Mouse (Mus musculus): ENCODE results near the gene Cdh13. TPM values are rescaled to one million over a fixed set of nuclear protein-coding genes. Genes with fewer than 3 reads are reported as not detected.

Cdh13 gene
- polyA plus RNA-seq, 1 experiment = not detected

DNA sequence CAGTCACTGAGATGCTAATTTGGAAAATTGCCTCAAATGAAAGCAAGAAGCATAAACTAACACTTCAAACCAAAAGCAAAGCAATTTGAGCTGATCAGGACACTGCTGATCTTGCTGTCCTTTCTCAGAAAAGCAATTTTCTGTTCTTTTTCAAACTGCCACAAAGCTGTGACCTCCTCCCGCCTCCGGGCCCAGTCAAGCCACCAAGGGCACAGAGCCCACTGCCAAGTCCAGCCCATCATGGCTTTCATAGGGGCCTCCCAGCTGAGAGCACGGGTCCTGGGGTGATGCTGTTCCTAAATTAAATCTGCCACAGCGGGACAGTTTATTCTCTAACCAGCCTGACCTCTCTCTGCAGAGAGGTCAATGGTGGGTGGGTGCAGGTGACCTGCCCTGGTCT, 1056.0 kb downstream of the Cdh13 start:
- TF ChIP-seq CTCF (IDR thresholded peaks at IDR 0.05; ENCODE audit: control insufficient read depth, insufficient read depth, low read length) = no peak
- no peak for TF ChIP-seq POLR2A (IDR thresholded peaks at IDR 0.05; ENCODE audit: borderline replicate concordance, control insufficient read depth, low read depth, low read length)
- H3K4me1 ChIP-seq (ENCODE audit: control insufficient read depth, insufficient read depth, low read length) = no peaks in the 10 kb centered on the region
- 73% methylated on average over 4 of the region's 4 CpGs for WGBS
- H3K4me3 ChIP-seq (replicated peaks; ENCODE audit: control insufficient read depth, low read depth, low read length) = no peak overlapping the region
- H3K27ac ChIP-seq (ENCODE audit: control insufficient read depth, insufficient read depth, low read depth, low read length, poor library complexity) = no peak overlapping the region

DNA sequence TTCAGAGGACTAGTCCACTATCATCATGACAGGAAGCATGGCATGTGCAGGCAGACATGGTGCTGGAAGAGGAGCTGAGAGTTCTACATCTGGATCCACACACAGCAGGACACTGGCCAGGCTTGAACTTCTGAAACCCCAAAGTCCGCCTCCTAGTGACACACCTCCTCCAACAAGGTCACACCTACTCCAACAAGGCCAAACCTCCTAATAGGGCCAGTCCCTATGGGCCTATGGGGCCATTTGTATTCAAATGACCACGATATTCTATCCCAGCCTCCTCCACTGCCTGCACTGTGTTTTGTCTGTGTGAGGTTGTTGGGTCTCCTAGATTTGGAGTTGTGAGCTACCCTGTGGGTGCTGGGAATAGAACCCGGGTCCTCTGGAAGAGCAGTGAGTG, 1060.1 kb downstream of the Cdh13 start:
- peaks cover 2% of the 10 kb centered on the region; the same call in 1 of the 2 replicates for H3K4me1 ChIP-seq (ENCODE audit: control insufficient read depth, insufficient read depth, low read length)
- no peak overlapping the region for H3K4me3 ChIP-seq (replicated peaks; ENCODE audit: control insufficient read depth, low read depth, low read length)
- 81% methylated on average over 3 of the region's 3 CpGs for WGBS
- H3K27ac ChIP-seq (ENCODE audit: control insufficient read depth, insufficient read depth, low read depth, low read length, poor library complexity) = no peak overlapping the region
- TF ChIP-seq CTCF (IDR thresholded peaks at IDR 0.05; ENCODE audit: control insufficient read depth, insufficient read depth, low read length) (no peak), POLR2A (IDR thresholded peaks at IDR 0.05; ENCODE audit: borderline replicate concordance, control insufficient read depth, low read depth, low read length) (no peak)

DNA sequence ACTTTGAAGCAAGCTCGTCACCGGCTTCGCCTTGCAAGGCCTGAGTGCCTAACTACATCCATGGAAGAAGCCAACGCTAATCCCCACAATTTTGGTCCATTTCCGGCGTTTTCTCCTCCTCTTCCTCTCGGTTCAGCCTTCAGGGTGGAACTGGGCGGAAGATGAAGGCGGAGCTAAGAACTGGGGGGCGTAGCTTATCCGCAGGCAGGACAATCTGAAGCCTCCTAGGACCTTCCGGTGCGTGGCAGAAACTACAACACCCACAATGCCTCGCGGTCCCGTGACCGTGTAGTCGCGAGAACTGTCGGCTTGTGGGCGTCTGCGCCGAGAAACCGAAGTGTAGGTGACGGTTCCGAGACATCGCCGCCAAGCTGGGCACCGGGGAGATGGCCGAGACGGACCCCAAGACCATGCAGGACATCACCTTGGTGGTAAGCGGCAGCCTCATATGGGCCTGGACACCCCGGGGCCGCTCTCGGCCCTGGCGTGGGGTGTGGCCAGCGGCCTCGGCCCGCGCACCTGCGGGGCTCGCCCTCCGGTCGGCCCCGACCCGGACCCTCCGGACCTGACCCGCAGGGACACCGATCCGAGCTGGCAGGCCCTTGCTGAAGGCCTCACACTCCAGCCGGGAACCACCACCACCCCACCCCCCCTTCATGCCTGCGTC, 1060.8 kb downstream of the Cdh13 start, which contains the start of gene Hsbp1:
Gene Hsbp1 (plus strand): TSS at position 299 of the 667 bp plus-strand sequence.
- no peak for TF ChIP-seq CTCF (IDR thresholded peaks at IDR 0.05; ENCODE audit: control insufficient read depth, insufficient read depth, low read length)
- peak; percentile 89; the same call in 1 of the 2 replicates for TF ChIP-seq POLR2A (IDR thresholded peaks at IDR 0.05; ENCODE audit: borderline replicate concordance, control insufficient read depth, low read depth, low read length)
- WGBS = 4% methylated on average over 52 of the region's 52 CpGs

DNA sequence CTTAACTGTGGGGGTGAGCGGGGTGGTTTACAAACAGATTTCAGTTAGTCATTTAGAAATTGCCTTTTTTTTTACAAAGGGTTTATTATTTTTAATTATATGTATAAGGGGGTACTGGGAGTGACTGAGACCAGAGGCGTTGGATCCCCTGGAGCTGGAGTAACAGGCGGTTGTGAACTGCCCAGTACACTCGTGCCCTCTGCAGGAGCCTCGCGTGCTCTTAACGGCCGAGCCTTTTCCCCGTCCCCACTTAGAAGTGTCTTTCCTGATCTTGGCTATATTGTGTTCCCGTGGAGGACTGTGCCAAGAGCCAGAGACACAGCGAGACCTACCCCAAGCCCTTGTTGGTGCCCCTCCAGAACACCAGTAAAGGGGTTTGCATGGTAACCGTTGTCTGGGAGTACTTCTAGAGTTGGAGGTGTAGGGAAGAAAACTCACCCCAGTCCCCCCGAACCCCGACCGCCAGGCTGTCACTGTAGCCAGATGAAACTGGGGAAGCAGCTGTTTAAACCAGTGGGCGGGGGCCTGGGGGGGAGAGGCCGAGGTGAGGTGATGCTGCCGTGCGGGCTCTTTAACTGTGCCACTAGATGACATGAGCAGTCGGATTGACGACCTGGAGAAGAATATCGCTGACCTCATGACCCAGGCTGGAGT, 1061.6 kb downstream of the Cdh13 start:
- Histone ChIP-seq H3K4me3 (replicated peaks; ENCODE audit: control insufficient read depth, low read depth, low read length) (peak overlapping the region; percentile 83), H3K27ac (ENCODE audit: control insufficient read depth, insufficient read depth, low read depth, low read length, poor library complexity) (no peak overlapping the region), H3K4me1 (ENCODE audit: control insufficient read depth, insufficient read depth, low read length) (peaks cover 2% of the 10 kb centered on the region; the same call in 1 of the 2 replicates)
- WGBS = 27% methylated on average over 22 of the region's 22 CpGs
- TF ChIP-seq POLR2A (IDR thresholded peaks at IDR 0.05; ENCODE audit: borderline replicate concordance, control insufficient read depth, low read depth, low read length) = no peak

More for the DNA sequence above, 1060.8 kb downstream of the Cdh13 start, which contains the start of gene Hsbp1:
- no peak within 1 kb of the TSS for H3K27ac ChIP-seq (ENCODE audit: control insufficient read depth, insufficient read depth, low read depth, low read length, poor library complexity)
- peak within 1 kb of the TSS; percentile 83 for H3K4me3 ChIP-seq (replicated peaks; ENCODE audit: control insufficient read depth, low read depth, low read length)
- H3K4me1 ChIP-seq (ENCODE audit: control insufficient read depth, insufficient read depth, low read length) = peaks cover 2% of the 10 kb centered on the region; the same call in 1 of the 2 replicates

DNA sequence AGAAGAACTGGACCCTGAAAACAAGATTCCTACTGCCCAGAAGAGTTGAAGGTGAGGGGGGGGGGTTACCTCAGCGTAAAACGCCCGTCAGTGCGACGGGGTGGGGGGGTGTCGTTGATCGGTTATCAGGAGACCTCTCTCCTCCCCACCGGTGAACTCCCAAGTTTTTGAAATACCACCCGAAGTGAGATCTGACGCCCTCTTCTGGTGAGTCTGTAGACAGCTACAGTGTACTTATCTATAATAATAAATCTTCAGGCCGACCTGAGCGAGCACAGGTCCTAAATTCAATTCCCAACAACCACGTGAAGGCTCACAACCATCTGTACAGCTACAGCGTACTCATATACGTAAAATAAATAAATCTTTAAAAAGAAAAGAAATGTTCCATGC, 1062.1 kb downstream of the Cdh13 start:
- TF ChIP-seq CTCF (IDR thresholded peaks at IDR 0.05; ENCODE audit: control insufficient read depth, insufficient read depth, low read length) = no peak
- TF ChIP-seq POLR2A (IDR thresholded peaks at IDR 0.05; ENCODE audit: borderline replicate concordance, control insufficient read depth, low read depth, low read length) = no peak
- no peak overlapping the region for H3K4me3 ChIP-seq (replicated peaks; ENCODE audit: control insufficient read depth, low read depth, low read length)
- no peak overlapping the region for H3K27ac ChIP-seq (ENCODE audit: control insufficient read depth, insufficient read depth, low read depth, low read length, poor library complexity)
- WGBS = 68% methylated on average over 15 of the region's 15 CpGs
- peaks cover 2% of the 10 kb centered on the region; the same call in 1 of the 2 replicates for H3K4me1 ChIP-seq (ENCODE audit: control insufficient read depth, insufficient read depth, low read length)

DNA sequence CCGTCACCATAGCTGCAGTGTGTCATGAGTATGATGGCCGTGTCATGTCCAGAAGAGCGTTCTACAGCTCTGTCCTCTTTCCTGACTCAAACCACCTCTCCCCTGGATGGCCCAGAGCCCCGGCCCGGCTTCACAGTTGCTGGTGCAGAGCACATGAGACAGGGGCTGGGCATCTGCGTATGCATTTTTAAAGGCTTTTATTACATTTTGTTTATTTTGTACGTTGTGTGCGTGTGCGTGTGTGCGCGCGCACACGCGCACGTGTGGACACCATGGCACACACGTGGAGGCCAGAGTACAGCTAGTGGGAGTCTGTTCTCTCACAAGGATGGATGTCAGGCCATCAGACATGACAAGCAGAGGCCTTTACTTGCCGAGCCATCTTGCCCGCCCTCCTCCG, 1068.1 kb downstream of the Cdh13 start:
- H3K4me1 ChIP-seq (ENCODE audit: control insufficient read depth, insufficient read depth, low read length) = peaks cover 2% of the 10 kb centered on the region; the same call in 1 of the 2 replicates
- WGBS = 93% methylated on average over 19 of the region's 19 CpGs
- no peak overlapping the region for H3K4me3 ChIP-seq (replicated peaks; ENCODE audit: control insufficient read depth, low read depth, low read length)
- no peak overlapping the region for H3K27ac ChIP-seq (ENCODE audit: control insufficient read depth, insufficient read depth, low read depth, low read length, poor library complexity)
- TF ChIP-seq CTCF (IDR thresholded peaks at IDR 0.05; ENCODE audit: control insufficient read depth, insufficient read depth, low read length) (no peak), POLR2A (IDR thresholded peaks at IDR 0.05; ENCODE audit: borderline replicate concordance, control insufficient read depth, low read depth, low read length) (no peak)

DNA sequence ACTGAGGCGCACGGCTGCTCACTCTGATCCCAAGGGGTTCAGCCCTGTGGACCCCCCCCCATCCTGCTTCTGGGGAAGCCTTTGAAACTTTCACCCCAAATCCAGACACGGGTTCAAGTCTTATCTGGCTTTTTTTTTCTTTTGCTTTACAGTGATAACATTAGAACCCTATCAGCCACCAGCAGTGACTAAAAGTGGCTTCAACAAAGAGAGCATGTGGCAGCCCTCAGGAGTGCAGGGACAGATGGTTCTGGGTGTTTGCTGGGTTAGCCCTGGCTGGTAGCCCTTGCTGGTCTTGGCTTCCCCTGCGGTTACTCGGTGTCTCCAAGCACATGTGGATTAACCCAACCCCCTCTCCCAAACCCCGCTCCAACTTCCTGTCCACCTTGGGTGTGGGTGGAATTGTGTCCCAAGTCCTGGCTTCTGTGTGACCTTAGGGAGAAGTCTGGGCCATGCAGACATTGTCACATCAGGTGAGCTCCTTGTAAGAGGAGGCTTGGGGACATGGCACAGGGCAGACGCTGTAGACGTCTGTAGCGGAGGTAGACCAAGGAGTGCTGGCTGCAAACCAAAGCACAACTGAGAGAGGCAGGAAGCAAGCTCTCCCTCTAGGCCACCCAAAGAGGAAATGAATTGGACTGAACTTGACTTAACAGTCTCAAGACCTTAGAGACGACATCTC, 1069.6 kb downstream of the Cdh13 start:
- no peak overlapping the region for H3K4me3 ChIP-seq (replicated peaks; ENCODE audit: control insufficient read depth, low read depth, low read length)
- TF ChIP-seq CTCF (IDR thresholded peaks at IDR 0.05; ENCODE audit: control insufficient read depth, insufficient read depth, low read length) = no peak
- TF ChIP-seq POLR2A (IDR thresholded peaks at IDR 0.05; ENCODE audit: borderline replicate concordance, control insufficient read depth, low read depth, low read length) = no peak
- WGBS = 3% methylated on average over 10 of the region's 10 CpGs
- H3K27ac ChIP-seq (ENCODE audit: control insufficient read depth, insufficient read depth, low read depth, low read length, poor library complexity) = no peak overlapping the region; the same call in 1 of the 2 replicates
- no peaks in the 10 kb centered on the region; the same call in 1 of the 2 replicates for H3K4me1 ChIP-seq (ENCODE audit: control insufficient read depth, insufficient read depth, low read length)

DNA sequence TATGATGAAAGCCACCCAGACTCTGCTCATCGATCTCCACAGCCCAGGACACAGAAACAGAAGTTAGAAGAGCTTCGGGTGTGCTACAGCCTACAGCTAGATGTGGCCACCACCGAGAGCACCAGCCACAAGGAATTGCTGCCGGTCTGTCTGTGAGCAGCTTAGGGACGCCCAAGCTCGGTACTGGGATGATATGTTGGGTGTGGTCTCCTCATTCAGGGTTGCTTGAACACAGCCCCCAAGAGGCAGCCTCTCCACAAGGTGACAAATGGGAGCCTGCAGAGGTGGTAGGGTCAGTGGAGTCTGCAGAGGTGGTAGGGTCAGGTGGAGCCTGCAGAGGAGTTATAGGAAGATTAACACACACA, 1070.1 kb downstream of the Cdh13 start:
- no peak overlapping the region for H3K27ac ChIP-seq (ENCODE audit: control insufficient read depth, insufficient read depth, low read depth, low read length, poor library complexity)
- 22% methylated on average over 6 of the region's 6 CpGs for WGBS
- TF ChIP-seq POLR2A (IDR thresholded peaks at IDR 0.05; ENCODE audit: borderline replicate concordance, control insufficient read depth, low read depth, low read length) = no peak
- no peak for TF ChIP-seq CTCF (IDR thresholded peaks at IDR 0.05; ENCODE audit: control insufficient read depth, insufficient read depth, low read length)
- H3K4me3 ChIP-seq (replicated peaks; ENCODE audit: control insufficient read depth, low read depth, low read length) = no peak overlapping the region
- no peaks in the 10 kb centered on the region; the same call in 1 of the 2 replicates for H3K4me1 ChIP-seq (ENCODE audit: control insufficient read depth, insufficient read depth, low read length)

All from bone marrow, adult 2 months (tissue).